Mouse (Mus musculus) bone marrow, adult 2 months (tissue): ENCODE data around the gene Egfr.

Experiments
- CTCF ChIP-seq: fragments of 200-500 bp; IDR thresholded peaks from 2 replicates; pipeline ENCODE4 v1.5.1; 2011; ENCODE audit warnings: low read length, control low read depth; ENCODE audit not compliant: control insufficient read depth, insufficient read depth
- POLR2A ChIP-seq: fragments of 200-500 bp; IDR thresholded peaks from 2 replicates; pipeline ENCODE4 v1.6.1; 2011; ENCODE audit warnings: low read depth, mild to moderate bottlenecking, control low read depth, low read length, borderline replicate concordance; ENCODE audit not compliant: control insufficient read depth

DNA sequence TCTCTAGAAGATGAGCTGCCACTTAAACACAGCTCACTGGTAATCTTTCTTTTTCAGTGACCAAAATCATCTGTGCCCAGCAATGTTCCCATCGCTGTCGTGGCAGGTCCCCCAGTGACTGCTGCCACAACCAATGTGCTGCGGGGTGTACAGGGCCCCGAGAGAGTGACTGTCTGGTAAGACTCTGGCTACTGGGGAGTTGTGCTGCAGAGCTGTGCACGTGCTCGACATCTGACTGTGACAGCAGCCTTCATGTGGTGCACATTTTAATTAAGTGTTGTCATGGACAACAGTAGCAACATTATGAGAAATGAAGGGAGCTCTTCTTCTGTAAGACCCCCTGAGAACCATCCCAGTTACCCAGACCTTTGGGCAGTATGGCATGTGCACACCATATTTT lies 116.0 kb downstream of the Egfr start:
- TF ChIP-seq CTCF, result no peak
- TF ChIP-seq POLR2A, result no peak
